Mouse (Mus musculus) right cerebral cortex, postnatal 25 days (tissue): ENCODE data around the gene Lce1d.
"Not testable (repeated sequence)": the region's sequence is repeated elsewhere in the genome, so short reads cannot be mapped to it uniquely, and the experiment has no call there.

Experiments used
- DNase-seq: peaks from one replicate; pipeline ENCODE4 v3.0.0; 2022

Gene Lce1d

DNA sequence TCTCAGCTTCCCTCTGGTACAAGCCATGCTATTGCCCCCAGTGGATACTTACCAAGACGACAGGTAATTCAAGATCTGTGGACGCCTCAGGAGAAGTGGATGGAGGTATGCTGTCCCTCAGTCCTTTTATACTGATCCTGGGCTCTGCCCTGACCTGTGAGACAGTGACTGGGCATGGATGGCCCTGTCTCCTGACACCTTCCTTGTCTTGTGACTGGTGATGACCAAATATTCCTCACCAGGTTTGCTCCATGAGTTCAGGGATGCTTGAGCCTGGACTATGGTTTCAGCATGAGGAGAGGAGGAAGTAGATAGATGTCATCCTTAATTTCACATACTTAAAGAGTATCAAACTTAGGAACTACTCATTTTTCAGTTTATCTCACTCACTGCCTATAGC lies at the start of gene Lce1d:
Lce1d (minus strand) TSS at position 101 of the 400 bp plus-strand sequence.
- no peak for DNase-seq

DNA sequence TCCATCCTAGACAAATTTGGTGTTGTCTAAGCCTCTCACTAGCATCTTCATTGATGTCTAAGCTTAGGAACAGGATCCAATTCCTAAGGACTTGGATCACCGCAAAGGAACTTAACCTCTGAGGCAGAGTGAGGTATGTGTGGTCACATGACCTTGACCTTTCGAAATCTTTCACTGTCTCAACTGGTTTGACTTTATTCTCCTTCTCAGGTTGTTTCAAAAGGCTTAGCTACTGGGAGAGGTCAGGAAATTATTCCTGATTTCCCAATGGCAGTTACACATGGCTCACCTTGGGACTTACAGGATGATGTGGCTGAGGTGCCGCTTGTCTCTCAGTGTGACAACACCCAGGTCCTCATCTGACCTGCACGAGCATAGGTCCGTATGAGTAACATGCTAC lies 35.6 kb upstream of the Lce1d start:
- no peak for DNase-seq

DNA sequence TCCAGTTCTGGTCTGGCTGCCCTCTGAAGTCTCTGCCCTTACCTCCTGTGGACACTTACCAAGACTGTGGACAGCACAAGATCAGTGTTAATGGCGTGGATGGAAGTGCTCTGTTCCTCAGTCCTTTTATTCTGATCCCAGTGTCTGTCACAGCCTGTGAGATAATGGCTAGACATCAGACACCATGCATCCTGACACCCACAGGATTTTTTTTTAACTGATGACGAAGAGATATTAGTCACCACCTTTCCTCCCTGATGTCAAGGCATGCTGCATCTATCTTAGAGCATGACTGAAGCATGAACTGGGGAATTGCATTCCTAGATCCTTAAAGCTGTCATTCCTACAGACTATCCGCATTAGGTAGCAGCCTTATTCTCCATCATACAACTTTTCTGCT lies 33.2 kb upstream of the Lce1d start, which contains the start of gene Lce1f:
Lce1f (minus strand) TSS at position 101 of the 400 bp plus-strand sequence.
- no peak for DNase-seq

DNA sequence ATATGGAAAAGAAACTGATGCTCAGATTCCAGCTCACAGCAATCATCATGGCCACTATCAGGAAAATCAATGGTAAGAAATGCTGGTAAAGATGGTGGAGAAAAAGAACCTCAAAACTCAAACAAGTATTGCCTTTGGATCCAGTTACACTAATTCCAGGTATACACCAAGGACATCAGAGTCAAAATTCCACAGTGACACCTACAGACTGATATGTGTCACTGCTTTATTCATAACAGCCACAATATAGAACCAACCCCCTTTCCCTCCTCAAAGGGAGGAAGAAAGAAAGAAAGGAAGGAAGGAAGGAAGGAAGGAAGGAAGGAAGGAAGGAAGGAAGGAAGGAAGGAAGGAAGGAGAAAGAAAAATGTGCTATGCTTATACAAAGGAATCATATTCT lies 28.1 kb upstream of the Lce1d start:
- DNase-seq: no peak

DNA sequence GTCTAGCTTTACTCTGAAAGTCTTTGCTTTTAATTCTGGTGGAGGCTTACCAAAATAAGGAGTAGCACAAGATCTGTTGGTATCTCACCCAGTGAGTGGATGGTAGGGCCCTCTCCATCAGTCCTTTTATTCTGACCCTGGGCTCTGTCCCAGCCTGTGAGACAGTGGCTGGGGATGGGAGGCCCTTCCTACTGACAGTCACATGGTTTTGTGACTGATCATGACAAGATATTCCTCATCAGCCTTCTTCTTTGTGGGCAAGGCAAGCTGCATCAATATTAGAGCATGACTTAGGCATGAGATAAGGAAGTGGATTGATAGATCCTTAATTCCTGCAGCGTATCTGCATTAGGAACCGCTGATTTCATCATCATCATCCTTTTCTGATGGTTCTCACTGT lies 22.0 kb upstream of the Lce1d start, which contains the start of gene Lce1e:
Lce1e (minus strand) TSS at position 101 of the 400 bp plus-strand sequence.
- no peak for DNase-seq

DNA sequence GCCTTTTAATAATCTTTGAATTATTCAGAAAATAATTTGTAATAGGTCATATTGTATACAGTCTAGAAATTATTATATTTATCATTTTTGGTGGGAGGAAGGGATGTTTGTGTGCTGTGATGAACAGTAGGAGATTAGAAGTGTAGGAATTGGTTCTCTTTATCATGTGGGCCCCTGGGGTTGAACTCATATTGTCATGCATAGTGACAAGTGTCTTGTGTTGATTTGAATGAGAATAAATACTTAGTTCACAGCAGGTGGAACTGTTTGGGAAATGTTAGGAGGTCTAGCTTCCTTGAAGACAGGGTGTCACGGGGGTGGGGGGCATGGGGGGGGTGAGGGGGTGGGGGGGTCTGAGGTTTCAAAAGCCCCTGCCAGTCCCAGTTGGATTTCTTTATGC lies 7.6 kb upstream of the Lce1d start:
- no peak for DNase-seq

DNA sequence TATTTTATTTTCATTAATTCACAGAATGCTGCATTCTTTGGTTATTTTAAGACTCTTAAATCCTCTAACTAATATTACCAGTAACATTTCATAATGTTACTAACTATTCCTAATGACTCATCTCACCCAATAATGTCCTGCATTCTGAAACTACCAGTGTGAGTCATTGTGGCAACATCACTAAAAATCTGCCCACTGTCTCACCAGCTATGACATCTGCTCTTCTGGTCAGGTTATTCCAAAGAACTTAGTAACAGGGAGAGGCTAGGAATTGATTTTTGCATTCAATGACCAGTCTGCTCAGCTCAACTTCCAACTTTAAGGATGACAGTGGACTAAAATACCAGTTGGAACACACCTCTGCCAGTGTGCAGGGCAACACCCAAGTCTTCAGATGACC lies 4.7 kb upstream of the Lce1d start:
- DNase-seq: no peak

DNA sequence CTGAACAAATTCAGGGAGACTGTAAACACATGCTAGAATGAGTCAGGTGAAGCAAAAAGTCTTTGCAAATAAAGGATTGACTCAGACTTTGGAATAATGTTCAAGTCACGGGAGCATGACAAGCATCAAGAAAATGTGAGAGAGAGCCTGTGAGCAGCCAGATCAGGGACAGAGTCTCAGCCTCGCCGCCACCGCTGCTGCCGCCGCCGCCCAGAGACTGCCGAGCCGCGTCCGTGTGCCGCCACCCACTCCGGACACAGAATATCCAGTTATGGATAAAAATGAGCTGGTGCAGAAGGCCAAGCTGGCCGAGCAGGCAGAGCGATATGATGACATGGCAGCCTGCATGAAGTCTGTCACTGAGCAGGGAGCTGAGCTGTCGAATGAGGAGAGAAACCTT lies 2.1 kb upstream of the Lce1d start:
- DNase-seq: not testable (repeated sequence)

DNA sequence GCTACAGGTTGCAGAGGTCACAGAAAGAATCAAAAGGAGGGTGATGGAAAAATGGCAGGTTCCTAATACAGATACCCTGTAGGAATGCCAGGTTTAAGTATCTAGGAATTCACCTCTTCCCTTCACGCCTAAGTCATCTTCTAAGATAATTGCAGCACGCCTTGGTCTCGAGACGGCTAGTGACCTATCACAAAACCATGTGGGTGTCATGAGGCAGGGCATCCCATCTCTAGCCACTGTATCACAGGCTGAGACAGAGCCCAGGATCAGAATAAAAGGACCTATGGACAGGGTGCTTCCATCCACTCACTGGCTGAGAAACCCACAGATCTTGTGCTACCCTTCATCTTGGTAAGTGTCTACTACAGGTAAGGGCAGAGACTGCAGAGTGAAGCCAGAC lies 8.1 kb downstream of the Lce1d start, which contains the start of gene Lce1c:
Lce1c (plus strand) TSS at position 301 of the 400 bp plus-strand sequence.
- DNase-seq: no peak

DNA sequence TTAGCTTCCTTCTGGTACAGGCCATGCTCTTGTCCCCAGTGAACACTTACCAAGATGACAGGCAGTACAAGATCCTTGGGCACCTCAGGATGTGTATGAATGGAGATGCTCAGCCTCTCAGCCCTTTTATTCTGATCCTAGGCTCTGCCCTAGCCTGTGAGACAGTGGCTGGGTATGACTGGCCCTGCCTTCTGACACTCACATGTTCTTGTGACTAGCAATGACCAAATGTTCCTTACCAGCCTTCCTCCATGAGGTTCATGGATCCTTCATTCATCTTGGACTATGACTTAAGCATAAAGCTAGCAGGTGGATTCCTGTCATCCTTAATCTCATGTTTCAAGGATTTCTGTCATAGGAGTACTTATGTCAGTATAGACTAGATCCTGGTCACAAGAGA lies 16.8 kb downstream of the Lce1d start, which contains the start of gene Lce1a2:
Lce1a2 (minus strand) TSS at position 101 of the 400 bp plus-strand sequence.
- DNase-seq: no peak

DNA sequence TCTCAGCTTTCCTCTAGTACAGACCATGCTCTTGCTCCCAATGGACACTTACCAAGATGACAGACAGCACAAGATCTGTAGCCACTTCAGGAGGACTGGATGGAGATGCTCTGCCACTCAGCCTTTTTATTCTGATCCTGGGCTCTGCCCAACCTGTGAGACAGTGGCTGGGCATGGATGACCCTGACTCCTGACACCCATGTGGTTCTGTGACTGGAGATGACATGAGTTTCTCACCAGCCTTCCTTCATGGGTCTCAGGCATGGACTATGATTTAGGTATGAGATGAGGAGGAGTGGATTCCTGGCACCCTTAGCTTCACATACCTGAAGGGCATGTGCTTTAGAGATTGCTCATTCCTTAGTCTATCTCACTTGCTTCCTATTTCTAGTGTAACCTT lies 30.2 kb downstream of the Lce1d start, which contains the start of gene Lce1b:
Lce1b (minus strand) TSS at position 101 of the 400 bp plus-strand sequence.
- DNase-seq: no peak

DNA sequence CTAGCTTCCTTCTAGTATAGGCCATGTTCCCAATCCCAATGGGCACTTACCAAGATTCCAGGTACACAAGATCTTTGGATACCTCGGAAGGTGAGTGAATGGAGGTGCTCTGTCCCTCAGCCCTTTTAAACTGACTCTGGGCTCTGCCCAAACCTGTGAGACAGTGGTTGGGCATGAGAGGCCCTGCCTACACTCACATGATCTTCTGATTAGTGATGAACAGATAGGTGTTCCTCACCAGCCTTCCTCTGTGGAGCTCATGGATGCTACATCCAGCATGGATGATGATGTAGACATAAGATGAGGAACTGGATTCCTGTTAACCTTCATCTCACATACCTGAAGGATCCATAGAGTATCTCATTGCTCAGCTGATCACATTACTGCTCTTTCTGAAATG lies 38.8 kb downstream of the Lce1d start, which contains the start of gene Lce1a1:
Lce1a1 (minus strand) TSS at position 101 of the 400 bp plus-strand sequence.
- no peak for DNase-seq

DNA sequence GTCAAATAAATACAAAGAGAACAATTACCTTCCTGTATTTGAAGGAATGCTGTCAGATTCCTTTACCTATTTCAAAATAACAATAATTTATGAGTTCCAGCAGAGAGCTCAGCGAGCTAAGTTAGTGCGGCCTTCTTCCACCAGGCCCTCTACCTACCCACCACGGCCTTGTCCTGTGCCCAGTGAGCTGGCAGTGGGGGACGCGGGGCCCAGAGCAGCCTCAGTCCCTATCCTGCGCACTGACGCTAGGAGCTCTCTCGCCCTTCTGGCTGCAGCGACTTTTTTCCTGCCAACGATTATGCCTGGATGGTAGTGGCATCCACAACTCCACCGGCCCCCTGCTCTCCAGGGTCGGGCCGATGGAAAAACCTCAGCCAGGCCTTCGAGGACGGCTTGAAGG lies 47.2 kb downstream of the Lce1d start:
- no peak for DNase-seq

DNA sequence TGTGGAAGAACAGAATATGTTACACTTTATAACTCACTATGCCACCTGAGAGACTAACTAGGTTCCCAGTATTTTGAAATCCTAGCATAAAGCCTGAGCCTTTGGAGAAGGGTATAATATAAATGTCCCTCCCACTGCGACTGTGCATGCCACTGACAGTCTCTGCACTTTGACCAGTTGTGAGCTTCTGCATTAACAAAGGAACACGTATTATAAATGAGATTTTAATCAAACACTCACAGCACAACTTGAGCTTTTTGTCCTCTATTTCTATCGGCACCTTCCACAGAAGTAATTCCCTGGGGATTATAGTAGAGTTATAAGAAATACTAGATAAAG lies 48.4 kb downstream of the Lce1d start:
- no peak for DNase-seq

DNA sequence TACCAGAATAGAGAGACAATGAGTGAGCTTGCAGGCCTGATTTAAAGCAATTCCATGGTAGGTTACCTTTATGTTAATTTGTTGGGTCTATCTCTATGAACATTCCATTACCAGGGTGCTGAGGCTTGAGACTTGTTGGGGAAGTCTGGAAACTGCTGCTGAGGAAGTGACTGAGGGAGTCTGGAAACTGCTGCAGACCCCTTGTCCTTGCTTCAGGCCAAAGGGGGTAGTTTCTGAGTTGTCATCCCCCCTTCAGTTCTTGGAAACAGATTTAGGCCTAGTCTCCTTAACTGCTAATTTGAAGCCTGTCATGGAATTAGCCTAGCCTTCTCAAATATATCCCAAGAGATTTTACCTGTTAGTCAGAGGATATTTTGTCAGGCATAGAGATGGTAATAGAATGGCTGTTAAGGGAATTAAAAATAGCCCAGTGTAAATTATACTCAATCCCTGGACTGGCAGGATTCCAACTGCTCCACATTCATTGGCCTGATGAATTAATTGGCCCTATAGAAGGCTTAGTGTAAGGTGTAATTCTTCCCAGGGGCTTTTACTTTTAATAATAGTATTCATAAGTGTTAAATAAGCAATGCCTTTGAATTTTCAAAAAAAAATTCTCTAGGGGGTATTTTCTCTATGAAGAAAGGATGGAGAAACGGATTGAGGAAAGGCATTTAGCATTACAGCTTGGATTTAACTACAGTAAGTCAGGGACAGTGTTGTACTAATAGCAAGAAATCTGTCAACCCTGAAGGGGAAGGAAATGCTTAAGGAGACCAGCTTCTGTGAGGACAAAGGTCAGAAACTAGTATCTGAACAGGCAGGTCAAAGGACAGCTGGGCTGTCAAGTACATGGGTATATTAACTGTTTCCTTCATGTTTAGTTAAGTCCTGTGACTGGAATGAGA lies 49.0 kb downstream of the Lce1d start:
- no peak for DNase-seq
